Mouse (Mus musculus) testis, adult 2 months (tissue): ENCODE data around the gene Efcab12.

ENCODE experiments used
- CTCF ChIP-seq: fragments of 200-500 bp; IDR thresholded peaks from 2 replicates; pipeline ENCODE4 v1.5.1; 2012; ENCODE audit warnings: low read depth, mild to moderate bottlenecking, inconsistent platforms, low read length, moderate library complexity; ENCODE audit not compliant: control insufficient read depth, insufficient read depth, insufficient replicate concordance
- POLR2A ChIP-seq: fragments of 200-500 bp; IDR thresholded peaks from 2 replicates; pipeline ENCODE4 v1.6.1; 2012; ENCODE audit warnings: low read depth, mild to moderate bottlenecking, inconsistent platforms, low read length, moderate library complexity; ENCODE audit not compliant: control insufficient read depth

DNA sequence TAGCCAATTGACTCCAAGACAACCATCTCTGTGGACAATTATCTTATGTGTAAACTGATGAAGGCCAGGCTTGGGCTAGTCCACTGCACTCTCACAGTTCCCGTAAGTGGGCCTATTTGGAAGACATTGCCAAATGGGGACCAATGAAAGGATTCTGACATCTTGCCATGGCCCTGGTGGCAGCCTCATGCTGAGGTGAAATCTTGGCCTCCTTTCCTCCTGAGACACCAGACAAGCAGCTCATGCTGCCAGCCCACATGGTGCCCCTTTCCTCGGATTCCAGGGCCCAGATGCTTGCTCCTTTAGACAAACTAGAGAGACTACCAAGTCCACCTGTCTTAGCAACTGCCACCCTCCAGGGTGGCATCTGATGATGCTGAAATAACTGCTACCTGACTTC is 20.1 kb downstream of the Efcab12 start:
- TF ChIP-seq POLR2A = no peak
- TF ChIP-seq CTCF = no peak
